Mouse (Mus musculus) kidney, postnatal 14 days (tissue): ENCODE measurements at regions not wholly inside any gene's neighbourhood (a gene's known extent, or its start where the extent isn't known, plus 50 kb on each side); places are given as distances from the start of the nearest gene placed in this dataset.

ENCODE experiments used
- DNase-seq: peaks from one replicate; pipeline ENCODE4 v3.0.0; 2022; ENCODE audit warnings: mixed read lengths

- no peak for DNase-seq
Measured at GRCm38 (mm10) chr8:35189695-35190094, 575.9 kb upstream of the Gm19410 start.

GRCm38 (mm10) chr8:35192515-35192914, 573.1 kb upstream of the Gm19410 start:
- no peak for DNase-seq

- peak; percentile 37 for DNase-seq
Measured at GRCm38 (mm10) chr8:35193771-35194170, 571.8 kb upstream of the Gm19410 start.

- no peak for DNase-seq
Measured at GRCm38 (mm10) chr8:35196189-35196588, 569.4 kb upstream of the Gm19410 start.

GRCm38 (mm10) chr8:35198766-35199165, 566.8 kb upstream of the Gm19410 start:
- DNase-seq = no peak

GRCm38 (mm10) chr8:35201416-35201815, 564.2 kb upstream of the Gm19410 start:
- DNase-seq = peak; percentile 51

GRCm38 (mm10) chr8:35204971-35205370, 560.6 kb upstream of the Gm19410 start:
- DNase-seq = no peak

- peak; percentile 72 for DNase-seq
Measured at GRCm38 (mm10) chr8:35205536-35205935, 560.1 kb upstream of the Gm19410 start.

- DNase-seq = no peak
Measured at GRCm38 (mm10) chr8:35206271-35206670, 559.3 kb upstream of the Gm19410 start.

GRCm38 (mm10) chr8:35208357-35208756, 557.2 kb upstream of the Gm19410 start:
- DNase-seq = no peak

- DNase-seq = no peak
Measured at GRCm38 (mm10) chr8:35211506-35212452, 553.8 kb upstream of the Gm19410 start.

- DNase-seq = no peak
Measured at GRCm38 (mm10) chr8:35213515-35213914, 552.1 kb upstream of the Gm19410 start.

GRCm38 (mm10) chr8:35217604-35218003, 548.0 kb upstream of the Gm19410 start:
- DNase-seq = no peak

GRCm38 (mm10) chr8:35218327-35218726, 547.3 kb upstream of the Gm19410 start:
- DNase-seq = peak; percentile 40

- no peak for DNase-seq
Measured at GRCm38 (mm10) chr8:35224053-35224924, 541.3 kb upstream of the Gm19410 start.

GRCm38 (mm10) chr8:35224925-35225244, 540.7 kb upstream of the Gm19410 start:
- DNase-seq = no peak

- DNase-seq = no peak
Measured at GRCm38 (mm10) chr8:35227079-35227478, 538.5 kb upstream of the Gm19410 start.

- DNase-seq = no peak
Measured at GRCm38 (mm10) chr8:35228449-35228848, 537.1 kb upstream of the Gm19410 start.

GRCm38 (mm10) chr8:35233520-35234186, 531.9 kb upstream of the Gm19410 start:
- no peak for DNase-seq

GRCm38 (mm10) chr8:35234436-35234835, 531.2 kb upstream of the Gm19410 start:
- no peak for DNase-seq

GRCm38 (mm10) chr8:35235815-35236509, 529.6 kb upstream of the Gm19410 start:
- no peak for DNase-seq

GRCm38 (mm10) chr8:35237279-35237678, 528.3 kb upstream of the Gm19410 start:
- no peak for DNase-seq
